Mouse (Mus musculus): ENCODE data around the gene Zfyve28.

Gene Zfyve28

DNA sequence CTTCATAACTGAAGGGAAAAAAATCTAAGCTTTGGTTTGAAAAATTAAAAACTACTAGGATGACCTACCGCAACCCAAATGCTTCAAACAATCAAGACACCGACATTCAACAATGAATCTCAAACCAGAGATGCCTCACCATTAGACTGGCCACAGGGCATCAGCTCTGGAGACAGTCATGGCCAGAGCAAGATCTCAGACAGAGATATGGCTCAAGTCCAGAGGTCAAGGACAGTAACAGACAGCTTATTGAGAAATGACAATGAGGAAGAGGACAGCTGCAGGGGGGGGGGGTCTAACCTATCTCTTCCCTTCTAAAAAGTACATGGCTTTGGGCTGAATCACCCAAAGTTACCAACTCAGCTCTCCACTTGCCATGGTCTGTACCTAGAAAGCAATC, 3.0 kb downstream of the Zfyve28 start:
- no peak for DNase-seq

DNA sequence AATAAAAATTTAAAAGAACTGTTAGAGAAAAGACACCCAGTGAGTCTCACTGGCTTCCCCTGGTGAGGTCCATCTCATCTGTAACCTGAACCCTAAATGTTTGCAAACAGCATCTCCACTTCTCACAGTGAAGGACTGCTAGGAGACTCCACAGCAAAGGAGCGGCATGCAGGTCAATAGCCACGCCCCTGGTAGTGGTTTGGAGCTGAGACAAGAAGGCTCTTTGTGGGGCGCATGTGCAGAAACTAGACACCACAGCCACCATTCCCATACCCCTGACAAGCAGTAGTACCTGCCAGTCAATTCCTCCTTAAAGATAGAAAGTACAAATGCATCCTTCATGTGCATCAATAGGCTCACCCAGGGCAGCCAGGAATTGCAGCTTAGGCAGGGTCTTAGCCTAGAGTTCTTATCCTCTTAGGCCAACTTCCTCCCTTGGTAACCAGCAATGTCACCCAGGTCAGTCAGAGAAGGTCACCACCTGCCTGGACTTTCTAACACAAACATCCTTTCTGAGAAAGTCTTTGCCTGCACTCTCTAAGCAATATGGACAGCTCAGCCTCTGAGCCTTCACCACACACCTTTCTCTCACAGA, 4.0 kb downstream of the Zfyve28 start:
- DNase-seq = no peak

DNA sequence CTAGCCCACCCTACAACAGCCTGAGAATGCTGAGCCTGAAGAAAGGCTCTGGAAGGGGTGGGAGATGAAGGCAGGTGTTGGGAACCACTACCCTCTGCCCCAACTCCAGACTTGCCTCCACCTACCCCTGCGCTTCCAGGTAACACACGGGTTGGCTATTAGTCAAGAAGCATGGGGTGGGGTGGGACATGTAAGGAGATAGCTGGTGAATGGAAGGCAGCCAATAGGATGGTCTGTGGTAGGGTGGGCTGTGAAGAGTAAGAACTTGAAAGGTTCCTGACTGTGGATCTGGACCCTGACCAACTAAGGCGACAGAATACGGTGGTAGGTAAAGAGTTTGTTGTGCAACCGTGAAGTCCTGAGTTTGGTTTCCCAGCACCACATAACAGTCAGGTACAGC, 4.9 kb downstream of the Zfyve28 start:
- no peak for DNase-seq

DNA sequence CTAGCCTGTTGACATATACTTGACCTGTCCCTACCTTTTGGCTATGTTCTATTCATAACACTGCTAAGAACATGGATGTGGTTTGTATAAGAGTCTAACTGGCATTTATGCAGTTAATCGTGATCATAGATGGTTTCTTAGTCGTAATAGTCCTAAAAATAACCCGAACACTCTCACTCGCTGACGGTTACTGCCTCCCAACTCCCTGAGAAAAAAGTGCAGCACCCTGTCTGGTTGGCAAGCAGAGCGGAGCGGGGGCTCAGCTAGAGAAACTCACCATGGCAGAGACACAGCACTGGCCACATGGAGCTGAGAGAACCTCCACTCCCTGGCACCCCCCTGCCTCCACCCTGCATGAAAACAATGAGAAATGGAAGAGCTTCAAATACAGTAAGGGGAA, 7.3 kb downstream of the Zfyve28 start:
- no peak for DNase-seq

DNA sequence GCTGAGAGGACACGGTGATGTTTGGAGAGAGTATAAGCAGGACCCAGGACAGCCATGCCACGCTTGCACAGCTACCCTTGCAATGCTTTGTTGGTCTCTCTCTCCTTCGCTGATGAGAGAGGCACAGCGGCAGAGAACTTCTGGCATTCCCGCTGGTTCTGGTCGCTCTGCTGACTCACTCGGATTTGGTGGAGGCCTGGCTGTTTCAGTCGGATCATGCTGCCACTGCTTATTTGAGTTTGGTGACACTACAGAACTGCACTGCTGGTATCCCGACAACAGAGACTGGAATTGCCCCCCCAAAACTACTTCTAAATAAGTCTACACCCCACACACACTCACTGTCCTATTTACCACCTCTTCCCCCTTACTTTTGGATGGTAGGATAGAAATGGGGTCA, 9.0 kb downstream of the Zfyve28 start:
- DNase-seq = no peak

DNA sequence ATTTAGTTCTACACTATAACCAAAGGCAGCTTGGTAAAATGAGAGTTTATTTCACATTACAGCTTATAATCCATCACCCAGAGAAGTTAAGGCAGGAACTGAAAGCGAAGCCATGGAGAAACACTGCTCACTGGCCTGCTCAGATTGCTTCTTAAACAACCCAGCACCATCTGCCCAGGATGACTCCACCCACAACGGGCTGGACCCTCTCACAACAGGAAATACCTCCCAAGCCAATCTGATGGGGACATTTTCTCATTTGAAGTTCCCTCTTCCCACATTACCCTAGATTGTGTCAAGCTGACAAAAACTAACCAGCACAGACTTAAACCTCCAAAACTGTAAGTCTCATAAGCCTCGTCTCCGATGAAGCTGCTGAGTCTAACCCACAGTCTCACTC, 10.2 kb downstream of the Zfyve28 start:
- DNase-seq = no peak

DNA sequence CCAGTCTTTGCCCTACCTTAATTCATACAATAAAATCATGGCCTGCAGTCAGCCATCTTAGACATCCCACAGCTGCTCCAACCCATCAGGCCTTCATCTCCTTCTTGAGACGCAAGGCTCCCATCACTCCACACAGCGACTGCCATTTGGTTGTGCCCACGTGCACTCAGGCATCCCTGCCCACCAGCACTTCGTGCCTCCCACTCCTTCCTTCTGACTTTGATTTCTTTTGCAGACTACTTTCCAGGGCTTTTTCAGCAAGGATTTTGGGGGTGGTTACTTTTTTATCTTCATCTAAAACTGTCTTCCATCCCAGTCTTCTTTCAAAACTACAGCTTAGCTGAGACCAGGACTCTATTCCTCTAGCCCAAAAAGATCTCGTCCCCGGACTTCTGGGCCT, 11.5 kb downstream of the Zfyve28 start:
- no peak for DNase-seq

DNA sequence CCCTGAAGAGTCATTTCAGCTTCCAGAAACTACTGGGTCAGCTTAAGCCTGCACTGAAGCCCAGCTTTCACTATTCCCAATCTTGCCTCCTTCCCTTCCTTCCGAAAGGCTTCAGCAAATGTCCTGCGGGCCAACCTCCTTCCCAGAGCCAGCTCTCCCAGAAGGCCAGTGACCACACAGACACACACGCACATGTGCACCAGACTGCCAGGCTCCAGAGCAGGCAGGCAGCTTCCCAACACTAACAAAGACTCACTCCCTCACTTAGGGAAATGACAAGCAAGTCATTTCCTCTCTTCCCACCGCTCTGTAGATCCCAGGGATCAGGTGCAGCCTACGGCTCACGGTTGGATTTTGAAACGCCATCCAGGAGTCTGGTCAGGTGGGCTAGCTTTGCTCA, 12.1 kb downstream of the Zfyve28 start:
- no peak for DNase-seq

DNA sequence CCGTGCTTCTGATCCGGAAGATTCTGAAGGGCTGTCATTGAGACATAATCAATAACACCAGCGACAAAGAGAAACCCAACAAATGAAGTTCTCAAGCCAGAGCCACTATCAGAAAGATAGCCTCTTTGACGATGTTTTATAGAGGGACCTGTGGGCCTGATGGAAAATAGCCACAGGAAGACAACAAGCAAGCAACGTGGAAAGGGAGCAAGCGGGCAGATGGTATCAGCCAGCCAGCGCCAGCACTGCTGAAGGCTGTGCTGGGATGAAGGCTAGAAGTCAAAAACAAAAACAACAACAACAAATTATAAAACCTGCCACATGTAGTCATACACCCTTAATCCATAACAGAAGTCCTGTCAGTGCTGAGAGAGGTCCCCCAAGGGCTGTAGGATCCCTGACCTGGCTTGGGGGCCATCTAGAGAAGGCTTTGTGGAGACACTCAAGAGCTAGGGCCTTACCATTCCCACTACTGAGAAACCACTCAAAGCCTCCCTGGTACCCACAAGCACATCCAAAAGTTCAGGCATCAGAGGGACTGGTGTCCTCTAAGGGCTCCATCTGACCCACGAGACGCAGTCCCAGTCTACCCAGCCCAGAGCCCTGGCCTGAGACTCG, 13.5 kb downstream of the Zfyve28 start:
- no peak for DNase-seq

DNA sequence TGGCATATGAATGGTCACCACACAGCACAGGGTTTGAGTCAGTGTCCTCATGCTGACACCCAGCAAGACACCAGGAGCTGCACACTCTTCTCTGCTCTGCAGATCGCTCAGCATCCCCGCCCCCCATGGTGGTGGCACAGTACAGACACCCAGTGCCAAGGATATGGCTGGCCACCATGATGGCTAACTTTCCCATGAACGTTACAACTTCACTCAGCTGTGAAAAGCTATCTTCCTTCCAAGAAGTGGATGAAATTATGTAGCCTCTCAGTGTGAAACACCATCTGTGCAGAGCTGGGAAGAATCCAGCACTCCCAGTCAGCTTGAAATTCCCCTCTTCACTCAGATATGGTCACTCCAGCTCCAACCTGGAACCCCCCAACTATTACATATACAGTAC, 14.0 kb downstream of the Zfyve28 start:
- peak; percentile 80 for DNase-seq

DNA sequence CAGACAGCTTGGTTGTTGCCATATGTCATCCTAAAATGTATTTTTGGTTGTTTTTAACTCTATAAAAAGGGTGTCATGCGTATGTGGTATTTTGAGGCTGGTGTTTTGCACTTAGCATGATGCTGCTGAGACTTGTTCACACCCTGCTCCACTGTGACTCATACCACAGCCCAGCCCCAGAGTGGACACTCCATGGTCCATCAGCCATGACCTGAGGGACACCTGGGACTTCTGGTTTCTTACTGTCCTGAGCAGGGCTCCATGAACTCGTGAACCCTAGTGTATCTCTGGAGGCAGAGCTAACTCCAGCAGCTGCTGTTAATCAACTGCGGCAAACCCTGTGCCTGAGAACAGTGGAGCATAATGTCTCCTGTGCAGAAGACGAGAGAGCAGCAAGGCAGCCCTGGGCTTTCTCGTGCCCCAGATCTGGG, 15.0 kb downstream of the Zfyve28 start:
- DNase-seq = no peak

DNA sequence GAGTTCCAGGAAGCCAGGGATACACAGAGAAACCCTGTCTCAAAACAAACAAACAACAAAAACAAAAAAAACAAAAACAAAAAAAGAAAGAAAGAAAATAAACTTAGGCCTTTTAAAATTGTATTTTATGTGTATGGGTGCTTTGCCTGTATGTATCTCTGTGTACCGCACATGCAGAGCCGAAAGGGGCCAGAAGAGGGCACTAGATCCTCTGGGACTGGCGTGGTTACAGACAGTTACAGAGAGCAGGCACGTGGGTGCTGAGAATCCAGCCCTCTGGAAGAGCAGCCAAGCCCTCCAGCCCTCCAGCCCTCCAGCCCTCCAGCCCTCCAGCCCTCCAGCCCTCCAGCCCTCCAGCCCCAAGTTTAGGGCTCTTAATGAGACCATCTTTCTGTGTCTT, 16.5 kb downstream of the Zfyve28 start:
- DNase-seq = no peak

DNA sequence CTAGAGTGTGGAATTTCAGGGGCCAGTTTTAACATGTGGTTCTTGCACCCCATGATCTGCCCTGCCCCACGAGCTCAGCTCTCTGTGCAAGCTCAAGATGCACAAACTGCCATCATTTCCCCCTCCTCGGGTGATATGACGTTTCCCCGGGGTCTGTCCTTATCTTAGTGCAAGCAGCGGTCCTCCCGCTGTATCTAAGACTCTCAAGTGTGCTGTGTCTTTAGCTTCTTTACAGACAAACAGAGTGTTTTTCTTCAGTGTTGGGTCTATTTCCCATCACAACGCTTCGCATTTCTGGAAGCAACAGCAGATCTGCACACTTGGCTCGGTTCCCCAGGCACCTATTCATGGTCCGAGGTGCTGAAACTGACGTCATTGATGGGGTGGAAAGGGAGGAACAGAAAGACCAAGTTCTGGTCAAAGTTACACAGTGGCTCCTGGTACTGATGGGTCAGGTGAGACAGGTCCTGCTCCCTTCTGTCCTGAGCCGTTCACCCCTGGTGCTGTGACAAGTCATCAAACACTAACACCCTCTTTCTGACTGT, 18.3 kb downstream of the Zfyve28 start:
- peak; percentile 73 for DNase-seq

DNA sequence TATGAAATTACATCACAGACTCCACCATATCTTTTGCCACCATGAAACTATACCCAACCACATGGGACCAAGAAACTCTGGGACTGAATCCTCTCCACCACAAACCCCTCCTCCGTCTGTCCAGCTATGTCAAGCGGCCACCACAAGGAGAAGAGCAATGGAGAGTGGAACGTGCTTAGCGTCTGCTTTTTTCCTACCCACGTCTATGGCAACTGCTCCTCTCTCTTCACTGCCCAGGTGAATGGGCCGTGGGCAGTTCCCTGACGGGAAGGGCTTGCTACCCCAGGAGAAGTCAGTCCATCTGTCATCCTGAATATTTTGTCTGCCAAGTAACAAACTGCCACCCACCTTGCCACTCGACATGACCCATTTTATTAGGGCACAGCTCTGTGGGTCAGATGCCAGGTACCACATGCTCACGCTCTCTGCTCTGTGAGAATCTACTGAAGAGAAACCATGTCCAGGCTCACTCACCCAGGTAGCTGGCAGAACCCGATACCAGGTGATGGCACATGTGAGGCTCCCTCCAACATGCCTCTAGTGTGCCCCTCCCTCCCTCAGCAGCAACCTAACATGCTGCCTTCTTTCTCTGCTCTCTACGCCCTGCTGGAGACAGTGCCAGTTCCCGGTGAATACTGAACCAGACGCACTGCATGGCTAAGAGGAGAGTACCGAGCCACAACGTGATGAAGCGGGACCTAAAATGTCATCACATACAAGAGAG, 18.9 kb downstream of the Zfyve28 start:
- DNase-seq = peak; percentile 92

DNA sequence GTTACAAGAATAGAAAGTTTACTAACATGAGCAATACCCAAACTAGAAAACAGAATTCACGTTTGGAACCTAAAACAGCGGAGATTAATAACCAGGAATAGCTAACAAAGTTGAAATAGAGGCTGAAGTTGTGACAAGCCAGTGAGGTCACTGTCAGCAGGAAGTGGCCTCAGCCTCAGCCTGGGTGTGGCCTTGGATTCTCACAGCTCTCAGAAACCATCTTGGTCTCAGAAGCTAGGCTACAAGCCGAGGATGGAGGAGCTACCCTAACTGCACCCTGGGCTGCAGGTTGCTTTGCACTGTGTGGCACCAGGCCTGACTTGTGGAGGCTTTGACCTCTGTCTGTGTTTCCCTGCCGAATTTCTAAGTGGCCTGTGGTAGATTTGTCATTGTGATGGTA, 22.2 kb downstream of the Zfyve28 start:
- DNase-seq = no peak

DNA sequence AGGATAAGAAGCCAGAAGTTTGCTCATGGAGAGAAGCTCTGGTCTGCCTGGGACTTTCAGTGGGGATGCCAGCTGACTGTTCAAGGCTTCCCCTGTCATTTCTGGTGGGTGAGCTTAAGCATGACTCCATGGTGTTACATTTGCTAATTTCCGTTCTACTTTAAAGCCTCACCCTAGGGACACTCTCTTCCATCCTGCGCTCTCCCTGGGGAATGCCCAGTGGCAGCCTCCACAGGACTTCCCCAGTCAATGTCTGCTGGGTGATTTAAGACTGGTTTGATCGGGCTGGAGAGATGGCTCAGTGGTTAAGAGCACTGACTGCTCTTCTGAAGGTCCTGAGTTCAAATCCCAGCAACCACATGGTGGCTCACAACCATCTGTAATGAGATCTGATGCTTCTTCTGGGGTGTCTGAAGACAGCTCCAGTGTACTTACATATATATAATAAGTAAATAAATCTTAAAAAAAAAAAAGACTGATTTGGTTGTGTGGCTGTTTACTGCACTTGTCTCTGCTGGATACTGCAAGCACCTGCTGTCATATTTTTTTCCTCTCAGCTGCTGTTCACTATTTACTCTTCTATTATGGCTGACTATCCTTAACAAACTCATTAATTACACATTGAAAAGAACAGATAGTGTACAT, 29.0 kb downstream of the Zfyve28 start:
- DNase-seq = no peak

DNA sequence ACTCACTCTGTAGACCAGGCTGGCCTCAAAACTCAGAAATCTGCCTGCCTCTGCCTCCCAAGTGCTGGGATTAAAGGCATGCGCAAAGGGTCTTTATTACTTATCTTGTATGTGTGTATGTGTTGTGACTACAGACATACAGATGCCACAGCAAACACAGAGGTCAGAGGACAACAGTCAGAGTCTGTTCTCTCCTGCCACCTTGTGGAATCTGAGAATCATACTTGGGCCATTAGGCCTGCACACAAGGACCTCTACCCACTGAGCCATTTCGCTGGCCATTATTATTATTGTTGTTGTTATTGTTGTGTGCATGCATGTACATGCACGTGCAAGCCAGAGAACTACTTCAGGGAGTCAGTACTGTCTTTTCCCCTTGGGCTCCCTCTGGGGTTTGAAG, 33.1 kb downstream of the Zfyve28 start:
- no peak for DNase-seq

DNA sequence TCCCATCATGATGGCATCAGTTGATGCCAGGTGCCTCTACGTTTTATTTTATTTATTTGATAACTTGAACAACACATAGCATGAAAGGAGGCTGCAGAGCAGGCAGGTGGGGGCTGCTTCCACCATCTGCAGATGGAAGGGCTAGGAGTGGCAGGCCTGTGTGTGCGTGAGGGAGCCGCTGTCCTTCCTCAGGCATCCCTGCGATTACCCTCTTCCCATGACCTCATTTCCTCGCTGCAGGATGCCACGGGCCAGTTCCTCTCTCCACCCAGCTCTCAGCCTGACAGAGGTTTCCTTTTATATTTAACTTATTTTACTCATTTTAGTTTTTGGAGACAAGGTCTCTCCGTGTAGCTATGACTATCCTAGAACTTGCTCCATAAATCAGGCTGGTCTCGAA, 33.9 kb downstream of the Zfyve28 start:
- DNase-seq = no peak

DNA sequence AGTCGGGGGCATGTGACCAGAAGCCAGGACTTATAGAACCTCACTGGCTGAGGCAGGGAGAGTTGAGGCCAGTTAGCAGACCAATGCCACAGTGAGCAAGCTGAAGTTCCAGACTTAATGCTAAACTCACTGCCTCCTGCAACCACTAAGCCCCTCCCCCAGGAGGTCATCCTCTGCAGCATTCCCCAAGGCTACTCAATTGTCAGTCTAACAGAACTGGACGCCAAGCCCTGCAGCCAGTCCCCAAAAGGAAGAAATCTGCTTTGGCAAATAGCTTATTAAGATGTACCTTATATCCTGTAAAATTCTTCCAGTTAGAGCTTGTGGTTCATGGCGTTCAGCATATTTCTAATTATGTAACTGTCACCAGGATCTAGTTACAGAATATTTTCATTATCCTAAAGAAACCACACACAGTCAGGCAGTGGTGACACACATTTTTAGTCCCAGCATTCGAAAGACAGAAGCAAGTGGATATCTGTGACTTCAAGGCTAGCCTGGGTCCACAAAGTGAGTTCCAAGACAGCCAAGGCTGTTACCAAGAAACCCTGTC, 35.2 kb downstream of the Zfyve28 start:
- DNase-seq = no peak

DNA sequence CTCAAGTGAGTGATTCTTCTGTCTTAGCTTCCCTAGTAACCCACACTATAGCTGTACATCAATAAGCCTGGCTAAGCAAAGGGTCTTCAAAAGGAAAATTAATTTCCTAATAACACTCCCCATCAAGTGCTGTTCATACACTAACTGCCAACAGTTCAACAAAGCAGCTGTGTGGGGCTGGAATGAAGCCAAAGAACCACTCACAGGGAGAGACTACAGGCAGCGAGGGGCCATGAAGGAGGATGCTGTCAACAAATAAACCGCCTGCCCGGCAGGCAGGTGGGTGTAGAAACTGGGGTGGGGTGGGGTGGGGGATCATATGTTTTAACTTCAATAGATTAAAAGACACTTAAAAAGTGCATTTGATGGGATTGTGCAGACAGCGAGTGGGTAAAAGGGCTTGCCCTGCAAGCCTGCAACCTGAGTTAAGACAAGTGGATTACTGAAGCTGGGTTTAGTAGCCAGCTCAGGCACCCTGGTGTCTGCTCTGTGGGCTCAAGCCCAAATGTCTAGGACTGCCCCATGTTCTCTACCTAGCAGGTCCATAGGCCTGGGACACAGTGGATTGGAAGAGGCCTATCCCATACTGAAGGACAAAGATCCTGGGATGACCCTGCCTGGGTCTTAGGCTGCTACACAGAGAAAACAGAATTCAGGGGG, 35.8 kb downstream of the Zfyve28 start:
- peak; percentile 23 for DNase-seq

DNA sequence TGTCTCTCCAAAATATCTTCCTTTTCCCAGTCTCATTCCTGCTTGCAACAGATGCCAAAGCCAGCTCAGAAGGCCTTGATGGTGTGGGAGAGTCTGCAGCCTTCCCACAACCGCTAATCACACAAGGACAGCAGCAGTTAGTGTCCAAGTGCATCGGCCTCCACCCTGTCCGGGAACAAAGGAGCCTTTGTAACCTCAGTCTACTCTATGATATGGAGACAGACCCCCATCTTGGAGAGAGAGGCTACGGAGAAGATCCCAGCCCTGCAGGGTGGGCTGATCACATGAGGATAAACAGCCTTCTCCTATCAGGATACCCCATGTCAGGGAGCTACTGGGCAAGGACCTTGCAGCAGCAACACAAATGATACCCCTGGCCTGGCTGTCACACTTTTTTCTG, 36.5 kb downstream of the Zfyve28 start:
- DNase-seq = no peak

DNA sequence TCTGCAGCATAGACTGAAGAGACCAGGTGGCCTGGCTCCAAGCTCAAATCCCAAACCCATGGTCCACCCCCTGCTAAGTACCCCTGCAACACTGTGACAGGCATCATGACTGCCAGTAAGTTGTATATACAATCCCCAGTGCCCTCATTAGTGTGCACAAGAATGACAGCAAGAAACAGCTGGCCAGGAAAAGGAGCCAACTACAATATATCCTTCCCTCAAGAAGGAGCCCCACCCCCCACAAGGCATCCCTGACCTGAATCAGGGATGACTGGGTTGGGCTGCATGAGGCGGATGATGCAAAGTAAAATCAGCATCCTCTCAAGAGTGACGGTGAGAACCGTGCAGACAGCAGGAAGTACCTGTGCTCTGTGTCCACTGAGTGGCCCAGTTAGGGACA, 38.2 kb downstream of the Zfyve28 start:
- no peak for DNase-seq

DNA sequence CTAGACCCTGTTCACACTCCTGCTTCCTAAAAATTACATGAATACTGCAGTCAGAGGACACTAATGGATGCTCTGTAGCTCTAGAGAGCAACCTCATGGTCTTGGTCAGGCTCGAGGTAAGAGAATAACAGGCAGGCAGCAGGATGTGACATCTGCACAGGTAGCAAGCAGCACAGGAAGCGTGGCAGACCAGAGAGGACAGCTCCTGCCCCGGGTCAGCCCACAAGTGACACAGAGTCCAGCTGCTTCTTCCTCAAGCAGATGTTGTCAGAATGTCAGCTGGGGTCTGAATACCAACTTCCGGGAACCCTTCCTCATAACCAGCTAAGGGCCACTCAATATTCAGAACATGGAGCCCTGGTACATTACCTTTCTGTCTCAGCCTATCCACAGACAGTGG, 39.1 kb downstream of the Zfyve28 start:
- no peak for DNase-seq
